Mouse (Mus musculus) lung, embryonic 16.5 days (tissue): Measurements from ENCODE around the gene Srxn1. TPM values are rescaled to one million over a fixed set of nuclear protein-coding genes. Genes with fewer than 3 reads are reported as not detected.

Experiments
- ATAC-seq: fragments of 200-750 bp; cut with Nextera tagmentation; 2 replicates; pipeline ENCODE4 v1.8.0; 2017; ENCODE audit warnings: low read depth, mild to moderate bottlenecking, moderate library complexity
- H3K27ac ChIP-seq: fragments of 300-500 bp; sonication (generic); 2 replicates; pipeline ENCODE4 v1.5.1; 2014; ENCODE audit warnings: mild to moderate bottlenecking, control low read depth, low read length
- H3K27me3 ChIP-seq: fragments of 300-500 bp; sonication (generic); 2 replicates; pipeline ENCODE4 v1.6.1; 2014; ENCODE audit warnings: low read depth, low read length, mixed read lengths; ENCODE audit not compliant: control insufficient read depth, insufficient read depth
- H3K36me3 ChIP-seq: fragments of 300-500 bp; sonication (generic); 2 replicates; pipeline ENCODE4 v1.6.1; 2014; ENCODE audit warnings: low read length; ENCODE audit not compliant: control insufficient read depth, insufficient read depth
- H3K4me1 ChIP-seq: fragments of 300-500 bp; sonication (generic); replicated peaks from 2 replicates; pipeline ENCODE4 v1.6.1; 2014; ENCODE audit warnings: low read length, mixed read lengths; ENCODE audit not compliant: control insufficient read depth, insufficient read depth
- H3K4me2 ChIP-seq: fragments of 300-500 bp; sonication (generic); 2 replicates; pipeline ENCODE4 v1.6.1; 2014; ENCODE audit warnings: low read depth, low read length, control low read depth
- H3K4me3 ChIP-seq: fragments of 300-500 bp; sonication (generic); 2 replicates; pipeline ENCODE4 v1.5.1; 2014; ENCODE audit warnings: mild to moderate bottlenecking, low read length, control low read depth
- H3K9ac ChIP-seq: fragments of 300-500 bp; sonication (generic); 2 replicates; pipeline ENCODE4 v1.6.1; 2014; ENCODE audit warnings: low read length, control low read depth
- H3K9me3 ChIP-seq: fragments of 300-500 bp; sonication (generic); 2 replicates; pipeline ENCODE4 v1.6.1; 2016; ENCODE audit warnings: low read length; ENCODE audit not compliant: control insufficient read depth
- WGBS: fragments of 180-500 bp; shearing (Covaris S2); extraction: QIAGEN DNeasy Blood & Tissue Kit; methylation state at CpG from one replicate; pipeline ENCODE4 v1.1.7; 2014; 5-methylcytosine and 5-hydroxymethylcytosine counted together
- polyA plus RNA-seq: library from polyadenylated mRNA; unstranded; fragments of >200 nt; fragmentation: Nextera tagmentation; extraction: Ambion mirVana; gene quantifications from 2 replicates; pipeline ENCODE4 v1.2.1, GENCODE M21; 2015

The Srxn1 gene
- polyA plus RNA-seq, 1 experiment from 2014 or later, result 5.7 TPM

- Histone ChIP-seq H3K36me3 (no peaks in the 10 kb centered on the region), H3K4me2 (no peak overlapping the region), H3K4me3 (no peak overlapping the region), H3K27ac (no peak overlapping the region), H3K9me3 (no peaks in the 10 kb centered on the region), H3K9ac (no peak overlapping the region), H3K27me3 (peaks cover 52% of the 10 kb centered on the region), H3K4me1 (peaks cover 6% of the 10 kb centered on the region)
- 74% methylated on average over 2 of the region's 2 CpGs for WGBS
- ATAC-seq, result no peak
These were observed 8.4 kb upstream of the Srxn1 start for GRCm38 (mm10) chr2:152096922-152097321.

DNA sequence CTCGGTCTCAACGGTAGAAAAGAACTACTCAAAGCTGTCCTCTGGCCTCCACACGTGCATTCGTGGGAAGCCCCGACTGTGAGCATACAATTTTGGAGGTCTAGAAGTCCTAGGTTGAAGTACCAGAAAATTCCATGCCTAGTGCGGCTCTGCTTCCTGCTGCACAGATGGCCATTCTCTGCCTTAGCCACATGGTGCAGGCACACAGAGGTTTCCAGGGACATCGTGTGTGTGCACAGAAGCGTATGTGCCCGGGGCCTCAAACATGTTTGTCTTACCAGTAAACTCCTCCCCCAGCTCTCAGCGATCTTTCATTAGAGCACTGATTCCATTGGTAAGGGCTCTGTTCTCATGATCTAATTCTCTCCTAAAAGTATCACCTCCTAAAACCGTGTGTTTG lies 7.4 kb upstream of the Srxn1 start:
- no peak for ATAC-seq
- Histone ChIP-seq H3K9ac (no peak overlapping the region), H3K27me3 (peaks cover 44% of the 10 kb centered on the region), H3K27ac (no peak overlapping the region), H3K4me1 (peaks cover 6% of the 10 kb centered on the region), H3K36me3 (no peaks in the 10 kb centered on the region), H3K4me3 (no peak overlapping the region), H3K9me3 (no peaks in the 10 kb centered on the region), H3K4me2 (no peak overlapping the region)
- 65% methylated on average over 11 of the region's 11 CpGs for WGBS

- no peaks in the 10 kb centered on the region for H3K4me1 ChIP-seq
- 40% methylated on average over 3 of the region's 3 CpGs for WGBS
- no peaks in the 10 kb centered on the region for H3K9me3 ChIP-seq
- H3K9ac ChIP-seq, result no peak overlapping the region
- H3K36me3 ChIP-seq, result no peaks in the 10 kb centered on the region
- H3K4me3 ChIP-seq, result no peak overlapping the region
- H3K4me2 ChIP-seq, result no peak overlapping the region
- H3K27me3 ChIP-seq, result peaks cover 28% of the 10 kb centered on the region
- no peak for ATAC-seq
- no peak overlapping the region for H3K27ac ChIP-seq
These were observed 5.8 kb upstream of the Srxn1 start for GRCm38 (mm10) chr2:152099538-152099937.

- 67% methylated on average over 13 of the region's 13 CpGs for WGBS
- Histone ChIP-seq H3K4me1 (0 out of 2 replicates have a peak, but pooled peaks cover 3% of the 10 kb centered on the region), H3K9me3 (no peaks in the 10 kb centered on the region), H3K4me3 (no peak overlapping the region), H3K27me3 (peaks cover 6% of the 10 kb centered on the region), H3K4me2 (no peak overlapping the region), H3K36me3 (no peaks in the 10 kb centered on the region), H3K27ac (no peak overlapping the region), H3K9ac (no peak overlapping the region)
- no peak for ATAC-seq
These were observed 3.6 kb upstream of the Srxn1 start for GRCm38 (mm10) chr2:152101761-152102160.

DNA sequence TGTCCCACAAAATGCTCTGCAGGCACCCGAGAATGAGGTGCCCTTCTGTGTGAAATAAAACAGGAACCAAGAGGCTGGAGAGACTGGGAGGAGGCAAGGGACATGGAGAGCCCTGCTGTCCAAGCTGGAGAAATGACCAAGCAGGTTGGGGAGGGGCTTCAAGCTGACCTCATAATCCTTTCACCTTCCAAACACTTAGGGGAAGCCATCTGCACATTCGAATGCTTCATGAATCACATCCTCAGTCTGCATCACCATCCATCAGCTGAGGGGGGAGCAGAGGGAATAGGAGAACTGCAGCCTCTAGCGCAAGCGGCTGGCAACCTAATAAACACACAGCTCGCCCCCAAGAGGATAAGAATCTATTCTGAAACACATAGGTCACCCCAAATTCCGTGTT lies 2.9 kb upstream of the Srxn1 start:
- 54% methylated on average over 6 of the region's 6 CpGs for WGBS

GRCm38 (mm10) chr2:152104711-152105317 lies 502 bp upstream of the Srxn1 start:
- peak overlapping the region; percentile 65 for H3K4me3 ChIP-seq
- H3K27me3 ChIP-seq, result peaks cover 4% of the 10 kb centered on the region; the same call in 1 of the 2 replicates
- peak overlapping the region; percentile 77 for H3K9ac ChIP-seq
- H3K4me1 ChIP-seq, result 0 out of 2 replicates have a peak, but pooled peaks cover 3% of the 10 kb centered on the region
- 22% methylated on average over 17 of the region's 17 CpGs for WGBS
- no peak overlapping the region for H3K27ac ChIP-seq
- H3K9me3 ChIP-seq, result no peaks in the 10 kb centered on the region
- 0 out of 2 replicates have a peak, but pooled peaks have one; percentile 7 for ATAC-seq
- H3K4me2 ChIP-seq, result peak overlapping the region; percentile 95
- H3K36me3 ChIP-seq, result no peaks in the 10 kb centered on the region

More for the DNA sequence above, 2.9 kb upstream of the Srxn1 start:
- H3K4me2 ChIP-seq, result no peak overlapping the region
- no peaks in the 10 kb centered on the region for H3K36me3 ChIP-seq
- 0 out of 2 replicates have a peak, but pooled peaks cover 3% of the 10 kb centered on the region for H3K4me1 ChIP-seq
- no peak overlapping the region for H3K9ac ChIP-seq
- no peaks in the 10 kb centered on the region for H3K9me3 ChIP-seq
- no peak for ATAC-seq
- H3K27me3 ChIP-seq, result peaks cover 4% of the 10 kb centered on the region; the same call in 1 of the 2 replicates
- no peak overlapping the region for H3K27ac ChIP-seq
- H3K4me3 ChIP-seq, result no peak overlapping the region

DNA sequence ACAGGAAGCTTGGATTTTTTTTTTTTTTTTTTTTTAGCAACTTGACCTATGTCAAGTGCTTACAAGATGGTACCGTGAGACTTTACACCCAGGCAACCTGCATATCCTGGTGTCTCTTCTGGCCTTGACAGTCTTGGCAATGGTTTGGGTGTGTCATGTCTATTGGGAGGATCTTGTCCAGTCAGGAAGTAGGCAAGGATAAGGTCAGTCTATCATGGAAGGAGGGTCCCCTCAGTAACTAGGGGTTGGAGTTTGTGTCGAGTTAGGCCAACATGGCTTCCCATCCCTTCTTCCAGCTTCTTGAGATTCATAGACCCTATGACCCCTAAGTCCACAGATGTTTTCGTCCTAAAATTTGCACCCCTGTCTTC lies 894 bp downstream of the Srxn1 start:
- Histone ChIP-seq H3K27ac (no peak overlapping the region), H3K27me3 (peaks cover 4% of the 10 kb centered on the region; the same call in 1 of the 2 replicates), H3K4me3 (peak overlapping the region; percentile 65), H3K36me3 (no peaks in the 10 kb centered on the region), H3K9ac (no peak overlapping the region), H3K9me3 (no peaks in the 10 kb centered on the region), H3K4me2 (peak overlapping the region; percentile 95), H3K4me1 (0 out of 2 replicates have a peak, but pooled peaks cover 3% of the 10 kb centered on the region)
- no peak for ATAC-seq
- 80% methylated on average over 3 of the region's 3 CpGs for WGBS

- H3K9me3 ChIP-seq, result no peaks in the 10 kb centered on the region
- peaks cover 4% of the 10 kb centered on the region; the same call in 1 of the 2 replicates for H3K27me3 ChIP-seq
- H3K27ac ChIP-seq, result no peak overlapping the region
- no peaks in the 10 kb centered on the region for H3K36me3 ChIP-seq
- no peak overlapping the region for H3K4me2 ChIP-seq
- H3K9ac ChIP-seq, result no peak overlapping the region
- H3K4me1 ChIP-seq, result 0 out of 2 replicates have a peak, but pooled peaks cover 4% of the 10 kb centered on the region
- H3K4me3 ChIP-seq, result no peak overlapping the region
- 93% methylated on average over 10 of the region's 10 CpGs for WGBS
- no peak for ATAC-seq
These were observed 1.3 kb downstream of the Srxn1 start for GRCm38 (mm10) chr2:152106597-152106996.

DNA sequence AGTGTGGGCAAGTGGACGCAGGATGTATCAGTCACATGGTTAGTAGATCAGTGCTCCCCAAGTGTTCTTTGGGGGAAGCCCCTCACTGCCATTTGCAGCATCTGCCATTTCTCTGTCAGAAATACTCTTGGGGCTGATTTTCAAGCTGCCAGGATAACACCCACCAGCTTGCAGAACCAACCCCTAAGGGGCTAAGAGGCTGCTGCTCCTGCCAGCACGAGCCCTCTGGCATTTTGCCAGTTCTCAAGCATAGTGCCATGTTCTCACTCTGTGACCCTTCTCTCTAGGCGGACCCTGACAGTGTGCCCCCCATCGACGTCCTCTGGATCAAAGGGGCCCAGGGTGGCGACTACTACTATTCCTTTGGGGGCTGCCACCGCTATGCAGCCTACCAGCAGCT lies 3.4 kb downstream of the Srxn1 start:
- Histone ChIP-seq H3K9ac (no peak overlapping the region), H3K27ac (no peak overlapping the region), H3K4me2 (no peak overlapping the region), H3K9me3 (no peaks in the 10 kb centered on the region), H3K4me3 (no peak overlapping the region), H3K4me1 (0 out of 2 replicates have a peak, but pooled peaks cover 6% of the 10 kb centered on the region), H3K27me3 (no peaks in the 10 kb centered on the region), H3K36me3 (no peaks in the 10 kb centered on the region)
- 53% methylated on average over 7 of the region's 7 CpGs for WGBS
- no peak for ATAC-seq
